Mouse (Mus musculus): ENCODE results near the gene Ppp1r14b. TPM values are rescaled to one million over a fixed set of nuclear protein-coding genes. Genes with fewer than 3 reads are reported as not detected.

The Ppp1r14b gene
- total and polyA plus RNA-seq, 2 experiments from 2014 or later, result 201 to 226 TPM

- Histone ChIP-seq H3K4me2 (ENCODE audit: low read depth) (peak overlapping the region; percentile 92), H3K9me3 (ENCODE audit: low read length) (no peaks in the 10 kb centered on the region), H3K9ac (peak overlapping the region; percentile 58), H3K27ac (ENCODE audit: low read depth, low read length) (peak overlapping the region; percentile 79), H3K4me1 (ENCODE audit: insufficient read depth) (peaks cover 12% of the 10 kb centered on the region; the same call in 1 of the 2 replicates), H3K36me3 (ENCODE audit: insufficient read depth) (peaks cover 3% of the 10 kb centered on the region; the same call in 1 of the 2 replicates), H3K4me3 (ENCODE audit: low read depth, low read length) (peak overlapping the region; percentile 46), H3K27me3 (ENCODE audit: insufficient read depth, low read length) (no peaks in the 10 kb centered on the region)
- ATAC-seq (peak; percentile 44), DNase-seq (peak; percentile 70)
- TF ChIP-seq CTCF (IDR thresholded peaks at IDR 0.05; ENCODE audit: low read depth), result no peak
- 2% methylated on average over 31 of the region's 31 CpGs for WGBS
Measured at GRCm38 (mm10) chr19:6951994-6952711, 22.6 kb upstream of the Ppp1r14b start.

- peak overlapping the region; percentile 92 for H3K4me2 ChIP-seq (ENCODE audit: low read depth)
- peaks cover 3% of the 10 kb centered on the region; the same call in 1 of the 2 replicates for H3K36me3 ChIP-seq (ENCODE audit: insufficient read depth)
- DNase-seq, result no peak
Measured at GRCm38 (mm10) chr19:6952712-6953037, 22.1 kb upstream of the Ppp1r14b start.

GRCm38 (mm10) chr19:6954046-6954445 lies 20.7 kb upstream of the Ppp1r14b start:
- Histone ChIP-seq H3K9ac (no peak overlapping the region), H3K36me3 (ENCODE audit: insufficient read depth) (peaks cover 7% of the 10 kb centered on the region; the same call in 1 of the 2 replicates), H3K9me3 (ENCODE audit: low read length) (no peaks in the 10 kb centered on the region), H3K27me3 (ENCODE audit: insufficient read depth, low read length) (no peaks in the 10 kb centered on the region), H3K27ac (ENCODE audit: low read depth, low read length) (no peak overlapping the region), H3K4me2 (ENCODE audit: low read depth) (no peak overlapping the region), H3K4me3 (ENCODE audit: low read depth, low read length) (no peak overlapping the region), H3K4me1 (ENCODE audit: insufficient read depth) (peaks cover 12% of the 10 kb centered on the region; the same call in 1 of the 2 replicates)
- DNase-seq (no peak), ATAC-seq (no peak)
- 48% methylated on average over 9 of the region's 9 CpGs for WGBS
- peak; percentile 45 for TF ChIP-seq CTCF (IDR thresholded peaks at IDR 0.05; ENCODE audit: low read depth)

More at GRCm38 (mm10) chr19:6952712-6953037, 22.1 kb upstream of the Ppp1r14b start:
- Histone ChIP-seq H3K9me3 (ENCODE audit: low read length) (no peaks in the 10 kb centered on the region), H3K4me3 (ENCODE audit: low read depth, low read length) (no peak overlapping the region), H3K4me1 (ENCODE audit: insufficient read depth) (peaks cover 12% of the 10 kb centered on the region; the same call in 1 of the 2 replicates), H3K27ac (ENCODE audit: low read depth, low read length) (peak overlapping the region; percentile 79; the same call in 1 of the 2 replicates), H3K9ac (peak overlapping the region; percentile 58; the same call in 1 of the 2 replicates), H3K27me3 (ENCODE audit: insufficient read depth, low read length) (no peaks in the 10 kb centered on the region)
- ATAC-seq, result no peak
- 11% methylated on average over 3 of the region's 3 CpGs for WGBS
- no peak for TF ChIP-seq CTCF (IDR thresholded peaks at IDR 0.05; ENCODE audit: low read depth)

DNA sequence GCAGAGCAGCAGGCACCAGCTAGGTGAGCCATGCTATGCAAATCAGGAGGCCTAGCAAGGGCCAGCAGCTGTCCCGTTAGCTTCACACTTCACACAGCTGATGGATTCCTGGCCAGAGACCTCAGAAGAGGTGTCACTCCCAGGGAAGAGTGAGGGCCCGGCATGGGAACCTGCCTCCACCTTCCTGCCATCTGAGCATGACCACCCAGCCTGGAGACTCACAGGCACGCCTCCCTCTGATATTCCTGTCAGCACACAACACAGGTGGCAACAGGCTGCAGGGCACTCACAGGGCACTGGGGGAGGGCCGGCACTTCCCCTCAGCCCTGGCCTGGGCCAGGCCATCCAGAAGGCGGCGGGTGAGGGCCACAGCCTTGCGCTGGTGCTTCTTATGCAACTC lies 19.3 kb upstream of the Ppp1r14b start:
- 91% methylated on average over 7 of the region's 7 CpGs for WGBS
- no peak for TF ChIP-seq CTCF (IDR thresholded peaks at IDR 0.05; ENCODE audit: low read depth)
- Histone ChIP-seq H3K9ac (no peak overlapping the region), H3K4me3 (ENCODE audit: low read depth, low read length) (no peak overlapping the region), H3K4me1 (ENCODE audit: insufficient read depth) (peaks cover 6% of the 10 kb centered on the region; the same call in 1 of the 2 replicates), H3K27ac (ENCODE audit: low read depth, low read length) (no peak overlapping the region), H3K9me3 (ENCODE audit: low read length) (no peaks in the 10 kb centered on the region), H3K36me3 (ENCODE audit: insufficient read depth) (peaks cover 6% of the 10 kb centered on the region; the same call in 1 of the 2 replicates), H3K27me3 (ENCODE audit: insufficient read depth, low read length) (no peaks in the 10 kb centered on the region), H3K4me2 (ENCODE audit: low read depth) (no peak overlapping the region)
- ATAC-seq, result no peak
- DNase-seq, result no peak

DNA sequence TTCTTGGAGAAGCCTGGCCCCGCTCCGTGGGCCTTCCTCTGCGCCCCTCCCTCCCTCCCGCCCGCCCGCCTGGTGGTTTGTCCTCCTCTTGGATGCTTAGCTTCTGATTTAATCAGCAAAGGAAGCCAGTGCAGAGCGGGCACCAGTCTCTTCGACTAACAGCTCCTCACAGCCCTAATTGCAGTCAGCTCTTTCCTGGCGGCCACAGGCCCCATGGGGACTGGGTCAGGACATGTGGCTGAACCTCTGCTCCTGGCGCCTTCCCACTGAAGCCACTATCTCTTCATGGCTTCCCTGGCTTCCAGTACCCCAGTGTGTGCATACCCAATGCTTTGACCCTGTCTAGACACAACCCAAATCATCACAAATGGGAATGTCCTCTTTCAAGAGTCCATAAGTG lies 18.3 kb upstream of the Ppp1r14b start:
- H3K9me3 ChIP-seq (ENCODE audit: low read length), result no peaks in the 10 kb centered on the region
- H3K36me3 ChIP-seq (ENCODE audit: insufficient read depth), result peaks cover 6% of the 10 kb centered on the region; the same call in 1 of the 2 replicates
- no peak for ATAC-seq
- WGBS, result 81% methylated on average over 10 of the region's 10 CpGs
- no peaks in the 10 kb centered on the region for H3K27me3 ChIP-seq (ENCODE audit: insufficient read depth, low read length)
- 0 out of 2 replicates have a peak, but pooled peaks cover 6% of the 10 kb centered on the region for H3K4me1 ChIP-seq (ENCODE audit: insufficient read depth)
- H3K4me2 ChIP-seq (ENCODE audit: low read depth), result no peak overlapping the region
- no peak overlapping the region for H3K9ac ChIP-seq
- TF ChIP-seq CTCF (IDR thresholded peaks at IDR 0.05; ENCODE audit: low read depth), result no peak
- no peak overlapping the region for H3K4me3 ChIP-seq (ENCODE audit: low read depth, low read length)
- no peak for DNase-seq
- H3K27ac ChIP-seq (ENCODE audit: low read depth, low read length), result no peak overlapping the region

DNA sequence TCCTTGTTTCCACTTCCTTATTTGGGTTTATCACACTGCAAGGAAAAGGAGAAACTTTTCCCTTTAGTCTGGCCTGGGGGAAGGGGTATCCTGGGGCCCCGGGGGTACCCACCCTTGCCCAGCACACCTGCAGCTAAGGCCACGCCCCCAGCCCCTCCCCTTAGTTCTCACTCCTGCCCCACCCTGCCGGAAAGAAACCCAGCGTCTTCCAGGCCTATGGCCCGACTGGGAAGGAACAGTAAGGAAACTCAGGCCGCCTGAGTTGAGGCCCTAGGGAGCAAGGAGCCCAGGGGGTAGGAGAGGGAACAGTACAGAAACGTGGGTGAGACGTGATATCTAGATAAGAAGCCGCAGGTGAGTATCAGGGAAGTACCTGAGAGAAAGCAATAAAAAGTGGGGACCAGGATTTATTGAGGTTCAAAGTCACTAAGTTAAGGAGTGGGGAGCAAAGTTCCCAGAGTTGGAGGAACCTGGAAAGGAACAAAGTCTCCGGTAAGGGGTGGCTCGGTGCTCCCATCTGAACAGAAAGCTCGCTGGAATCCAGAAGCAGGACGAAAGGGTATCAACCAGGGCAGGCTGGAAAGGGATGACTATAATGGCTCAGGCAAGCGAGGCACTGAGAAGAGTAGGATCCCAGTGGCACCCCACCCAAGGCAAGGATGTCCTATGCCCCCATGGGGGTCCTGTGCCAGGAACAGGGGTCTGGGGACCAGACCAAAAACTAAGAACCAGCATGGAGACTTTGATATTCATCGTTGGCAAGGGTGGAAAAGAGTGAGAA lies 6.1 kb upstream of the Ppp1r14b start:
- 0 out of 2 replicates have a peak overlapping the region, but pooled peaks have one; percentile 11 for H3K9ac ChIP-seq

More for the DNA sequence above, 6.1 kb upstream of the Ppp1r14b start:
- H3K4me3 ChIP-seq (ENCODE audit: low read depth, low read length), result peak overlapping the region; percentile 35; the same call in 1 of the 2 replicates
- DNase-seq (no peak), ATAC-seq (no peak)
- no peaks in the 10 kb centered on the region for H3K36me3 ChIP-seq (ENCODE audit: insufficient read depth)
- H3K27me3 ChIP-seq (ENCODE audit: insufficient read depth, low read length), result no peaks in the 10 kb centered on the region
- H3K9me3 ChIP-seq (ENCODE audit: low read length), result no peaks in the 10 kb centered on the region
- TF ChIP-seq CTCF (IDR thresholded peaks at IDR 0.05; ENCODE audit: low read depth), result no peak
- 0 out of 2 replicates have a peak, but pooled peaks cover 3% of the 10 kb centered on the region for H3K4me1 ChIP-seq (ENCODE audit: insufficient read depth)
- peak overlapping the region; percentile 39 for H3K4me2 ChIP-seq (ENCODE audit: low read depth)
- 17% methylated on average over 15 of the region's 15 CpGs for WGBS
- H3K27ac ChIP-seq (ENCODE audit: low read depth, low read length), result no peak overlapping the region
